ENCODE assay signal across 8 mouse cellular contexts in genomic region chr9:75282830-75283229, GRCm38 (mm10). TPM values are rescaled to one million over a fixed set of nuclear protein-coding genes. Genes with fewer than 3 reads are reported as not detected.
DNase-seq lines count a peak whose midpoint lies in the region; ATAC-seq lines count a peak whose summit lies in the region.
"Had no signal": no experiment of that assay in that cellular context is flagged by ENCODE, and none has a peak within 500 bp of the region (broad histone marks: within the 10 kb centered on the region; RNA-seq: fewer than 3 reads in every experiment).

No protein-coding gene starts in this region.

- 25% methylated on average over 3 of the region's 3 CpGs for WGBS in limb, embryonic 10.5 days

- H3K36me3 ChIP-seq in limb, embryonic 10.5 days = no peaks in the 10 kb centered on the region
- H3K36me3 ChIP-seq: heart, embryonic 15.5 days had no signal

- H3K27ac ChIP-seq in limb, embryonic 10.5 days = no peak overlapping the region
- H3K27ac ChIP-seq: heart, embryonic 15.5 days had no signal

- H3K4me1 ChIP-seq in limb, embryonic 10.5 days = no peaks in the 10 kb centered on the region

- peak; percentile 22 to 24 for DNase-seq in spleen, postnatal 36 days (ENCODE audit: low spot score in 2 of 2)
- DNase-seq in spleen, postnatal 4 days (ENCODE audit: low spot score in 2 of 2) = no peak
- peak; percentile 47 for DNase-seq in adrenal gland, adult 2 months
- peak; percentile 74 for DNase-seq in embryo, embryonic 11 days
- DNase-seq in limb, embryonic 10.5 days (ENCODE audit: low spot score) = peak; percentile 40
- DNase-seq in retina, adult 2 months (ENCODE audit: low read depth, low spot score) = peak; percentile 50

- no peaks in the 10 kb centered on the region for H3K9me3 ChIP-seq in limb, embryonic 10.5 days (replicated peaks)
- H3K9me3 ChIP-seq: heart, embryonic 15.5 days had no signal

- no peak overlapping the region for H3K4me3 ChIP-seq in limb, embryonic 10.5 days
- H3K4me3 ChIP-seq: heart, embryonic 15.5 days had no signal

- ATAC-seq in inflammation-experienced regulatory T-cells, adult 6 months = peak; percentile 72

- peaks cover 11% of the 10 kb centered on the region for H3K27me3 ChIP-seq in limb, embryonic 10.5 days (ENCODE audit: low read depth, poor library complexity, severe bottlenecking)
- H3K27me3 ChIP-seq: heart, embryonic 15.5 days had no signal

RNA-seq across cellular contexts. Expression of gene Gnb5, which starts 23.3 kb away (rescaled TPM):
- total RNA-seq in adrenal gland, adult 2 months (2021) = 10 to 100 TPM; 35.4 to 62.6 TPM
- polyA plus RNA-seq in adrenal gland, adult 2 months (2012; rRNA removed) = 31.1 and 35.5 TPM in 2 replicates
- polyA plus RNA-seq in inflammation-experienced regulatory T-cells, adult 6 months (2017; shearing (Covaris generic)) = 10 to 100 TPM in 1 of 3 experiments, 1 to 10 TPM in 2; 6.8 to 10.1 (median 8.8) TPM
- polyA plus RNA-seq in limb, embryonic 10.5 days (2016; fragmentation: Nextera tagmentation; extraction: Ambion mirVana) = 14.3 and 17.8 TPM in 2 replicates

RNA-seq across cellular contexts. Expression of gene Myo5c, which starts 51.0 kb away (rescaled TPM):
- 1 to 10 TPM; 2.5 to 3.7 TPM for total RNA-seq in adrenal gland, adult 2 months (2021)
- polyA plus RNA-seq in adrenal gland, adult 2 months (2012; rRNA removed) = 0.38 and 1.4 TPM in 2 replicates
- under 1 TPM in 2 of 3 experiments, not detected in 1; 0.24 to 0.30 TPM for polyA plus RNA-seq in inflammation-experienced regulatory T-cells, adult 6 months (2017; shearing (Covaris generic))
- 0.41 and 0.58 TPM in 2 replicates for polyA plus RNA-seq in limb, embryonic 10.5 days (2016; fragmentation: Nextera tagmentation; extraction: Ambion mirVana)

Comparison
In these comparisons a context has a peak if more than half of its experiments do, and no peak if none do; other contexts are left out.
1. DNase-seq: peak in spleen, postnatal 36 days (2 of 2), adrenal gland, adult 2 months (single experiment), embryo, embryonic 11 days (single experiment), limb, embryonic 10.5 days (single experiment) and retina, adult 2 months (single experiment); none in spleen, postnatal 4 days (0 of 2).